Mouse (Mus musculus): ENCODE measurements around the gene Serpinf2. TPM values are rescaled to one million over a fixed set of nuclear protein-coding genes. Genes with fewer than 3 reads are reported as not detected.
A peak's percentile ranks its signal among the peaks of the same experiment; 100 is the strongest.
"Not testable (repeated sequence)": the region's sequence is repeated elsewhere in the genome, so short reads cannot be mapped to it uniquely, and the experiment has no call there.

Gene Serpinf2
- total RNA-seq, 4 experiments from 2014 or later: 0.45 to 4.0 (median 1.8) TPM

DNA sequence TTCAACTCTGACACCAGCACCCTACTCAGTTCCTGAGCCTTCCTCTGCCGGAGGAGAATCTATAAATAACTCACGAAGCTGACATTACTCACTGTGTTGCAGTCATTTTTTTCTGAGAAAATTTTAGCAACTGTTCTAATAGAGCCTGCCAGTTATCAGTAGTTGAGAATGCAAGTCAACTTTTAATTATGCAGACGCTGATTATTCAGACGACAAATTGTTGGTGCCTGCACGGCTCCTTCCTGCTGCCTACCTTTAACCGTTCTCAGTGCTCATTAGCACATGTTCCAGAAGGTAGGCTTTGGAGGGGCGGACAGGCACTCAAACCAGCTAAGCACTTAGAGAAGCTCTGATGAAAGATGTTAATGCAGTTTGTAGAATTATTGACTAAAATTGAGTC lies 41.9 kb downstream of the Serpinf2 start:
- DNase-seq (ENCODE audit: low spot score in 2 of 2): peak in 1 of 2 experiments; percentile 23

DNA sequence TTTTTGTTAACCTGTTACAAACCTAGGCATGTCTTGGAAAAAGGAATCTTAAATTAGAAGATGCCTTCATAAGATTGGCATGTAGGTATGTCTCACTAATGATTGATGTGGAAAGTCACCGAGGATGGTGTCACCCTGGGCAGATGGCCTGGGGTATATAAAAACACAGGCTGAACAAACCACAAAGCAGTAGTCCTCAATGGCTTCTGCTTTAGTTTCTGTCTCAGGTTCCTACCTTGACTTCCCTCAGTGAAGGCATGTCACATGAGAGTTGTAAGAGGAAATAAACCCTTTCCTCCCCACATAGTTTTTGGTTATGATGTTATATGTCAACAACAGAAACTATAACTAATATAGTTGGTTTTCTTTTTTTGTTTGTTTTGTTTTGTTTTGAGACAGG lies 43.8 kb downstream of the Serpinf2 start:
- no peak for DNase-seq (ENCODE audit: low spot score in 2 of 2)

DNA sequence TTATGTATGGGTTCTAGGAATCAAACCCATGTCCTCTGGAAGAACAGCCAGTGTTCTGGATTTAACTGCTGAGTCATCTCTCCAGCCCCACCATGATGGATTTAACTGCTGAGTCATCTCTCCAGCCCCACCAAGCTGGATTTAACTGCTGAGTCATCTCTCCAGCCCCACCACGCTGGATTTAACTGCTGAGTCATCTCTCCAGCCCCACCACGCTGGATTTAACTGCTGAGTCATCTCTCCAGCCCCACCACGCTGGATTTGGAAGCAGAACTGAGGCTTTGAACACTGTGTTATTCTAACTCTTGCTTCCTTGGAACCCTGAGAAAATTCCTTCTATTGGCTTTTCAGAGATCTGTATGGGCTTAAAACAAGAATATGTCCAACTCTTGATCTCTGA lies 55.9 kb downstream of the Serpinf2 start:
- DNase-seq (ENCODE audit: low spot score in 2 of 2): not testable (repeated sequence)

Small RNA genes within 50 kb of the gene (microRNA-seq; reads per million reads assigned to microRNA genes)
- 2,466 to 13,319 reads per million in 2 experiments for gene Mir22

Other genes with a start within 250 kb of the Serpinf2 start
- 10 to 100 TPM; 28.9 to 38.6 (median 30.9) TPM for gene Dph1, start 248.3 kb downstream of the Serpinf2 start, total RNA-seq (2022)
- 100 to 1,000 TPM in 2 of 4 experiments, 10 to 100 TPM in 2; 80.7 to 110 (median 97.3) TPM for gene Rtn4rl1, start 245.8 kb downstream of the Serpinf2 start, total RNA-seq (2022)
- 10 to 100 TPM; 61.7 to 67.5 (median 66.1) TPM for gene Rpa1, start 91.3 kb downstream of the Serpinf2 start, total RNA-seq (2022)
- gene Smyd4, start 91.2 kb downstream of the Serpinf2 start, total RNA-seq (2022): 10 to 100 TPM; 15.0 to 23.6 (median 19.6) TPM
- 10 to 100 TPM in 3 of 4 experiments, 1 to 10 TPM in 1; 9.7 to 16.0 (median 11.5) TPM for gene Serpinf1, start 16.9 kb downstream of the Serpinf2 start, total RNA-seq (2022)
- gene Wdr81, start 15.1 kb upstream of the Serpinf2 start, total RNA-seq (2022): 10 to 100 TPM; 23.5 to 25.3 (median 24.3) TPM
- under 1 TPM in 3 of 4 experiments, not detected in 1; 0.43 to 0.45 (median 0.45) TPM for gene Tlcd2, start 22.1 kb upstream of the Serpinf2 start, total RNA-seq (2022)
- gene Prpf8, start 47.2 kb upstream of the Serpinf2 start, total RNA-seq (2022): 100 to 1,000 TPM; 129 to 140 (median 135) TPM
- gene Rilp, start 70.5 kb upstream of the Serpinf2 start, total RNA-seq (2022): 1 to 10 TPM; 1.1 to 2.3 (median 1.6) TPM
- 1 to 10 TPM; 1.1 to 1.6 (median 1.4) TPM for gene Scarf1, start 73.9 kb upstream of the Serpinf2 start, total RNA-seq (2022)
- 10 to 100 TPM; 42.6 to 55.5 (median 52.7) TPM for gene Slc43a2, start 92.1 kb upstream of the Serpinf2 start, total RNA-seq (2022)
- 100 to 1,000 TPM; 264 to 282 (median 275) TPM for gene Pitpna, start 148.5 kb upstream of the Serpinf2 start, total RNA-seq (2022)
- gene Inpp5k, start 191.4 kb upstream of the Serpinf2 start, total RNA-seq (2022): 10 to 100 TPM; 45.1 to 54.5 (median 50.2) TPM
- 10 to 100 TPM; 17.0 to 24.3 (median 20.5) TPM for gene Myo1c, start 210.9 kb upstream of the Serpinf2 start, total RNA-seq (2022)
- 100 to 1,000 TPM; 111 to 128 (median 120) TPM for gene Crk, start 239.7 kb upstream of the Serpinf2 start, total RNA-seq (2022)